Mouse (Mus musculus) lung, adult 2 months (tissue): ENCODE data around the gene Usp22.

ENCODE experiments used
- CTCF ChIP-seq: fragments of 200-500 bp; IDR thresholded peaks from 2 replicates; pipeline ENCODE4 v1.5.1; 2011; ENCODE audit warnings: mild to moderate bottlenecking, low read length, control low read depth; ENCODE audit not compliant: insufficient read depth
- POLR2A ChIP-seq: fragments of 200-500 bp; IDR thresholded peaks from 2 replicates; pipeline ENCODE4 v1.6.1; 2011; ENCODE audit warnings: low read depth, mild to moderate bottlenecking, control low read depth, low read length, borderline replicate concordance; ENCODE audit errors: extremely low read depth

DNA sequence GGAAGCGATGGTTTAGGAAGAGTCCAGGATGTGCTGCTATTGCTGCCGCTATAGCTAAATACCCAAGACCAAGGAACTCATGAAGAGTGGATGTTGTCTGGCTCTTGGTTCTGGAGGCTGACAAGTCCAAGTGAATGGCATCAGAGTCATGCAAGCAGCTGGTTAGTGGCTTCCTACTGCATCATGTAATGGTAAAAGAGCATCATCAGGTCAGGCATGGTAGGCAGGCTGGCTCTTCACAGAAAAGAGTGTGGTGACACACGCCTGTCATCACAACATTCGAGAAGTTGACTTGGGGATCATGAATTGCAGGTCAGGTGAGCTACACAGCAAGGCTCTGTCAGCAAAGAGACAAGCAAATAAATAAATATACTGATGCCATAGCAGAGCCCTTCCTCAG is 63.4 kb downstream of the Usp22 start:
- TF ChIP-seq POLR2A: no peak
- TF ChIP-seq CTCF: no peak
